Mouse (Mus musculus): Measurements from ENCODE around the gene Ccnj. TPM values are rescaled to one million over a fixed set of nuclear protein-coding genes. Genes with fewer than 3 reads are reported as not detected.

Gene Ccnj
- polyA plus RNA-seq (2016; fragmentation: Nextera tagmentation; extraction: Ambion mirVana), result 36.6 and 39.5 TPM in 2 replicates

GRCm38 (mm10) chr19:40830703-40831415 is at the start of gene Ccnj:
Ccnj (plus strand) TSS chr19:40831279.
- no peaks in the 10 kb centered on the region for H3K9me3 ChIP-seq
- H3K27ac ChIP-seq (replicated peaks), result peak within 1 kb of the TSS; percentile 96
- peak within 1 kb of the TSS; percentile 93 for H3K4me3 ChIP-seq
- 0 out of 2 replicates have a peak, but pooled peaks cover 5% of the 10 kb centered on the region for H3K27me3 ChIP-seq
- peak; percentile 99 for ATAC-seq (ENCODE audit: low FRiP score, low read depth)
- peaks cover 45% of the 10 kb centered on the region for H3K4me1 ChIP-seq
- H3K9ac ChIP-seq (replicated peaks), result peak within 1 kb of the TSS; percentile 98
- H3K4me2 ChIP-seq (replicated peaks), result peak within 1 kb of the TSS; percentile 90
- H3K36me3 ChIP-seq, result no peaks in the 10 kb centered on the region
- under 1% methylated on average over 63 of the region's 71 CpGs for WGBS

- Histone ChIP-seq H3K4me1 (no peaks in the 10 kb centered on the region), H3K4me2 (replicated peaks) (no peak overlapping the region), H3K9ac (replicated peaks) (no peak overlapping the region), H3K27ac (replicated peaks) (no peak overlapping the region), H3K9me3 (no peaks in the 10 kb centered on the region), H3K27me3 (no peaks in the 10 kb centered on the region), H3K4me3 (no peak overlapping the region), H3K36me3 (no peaks in the 10 kb centered on the region)
- WGBS, result 76% methylated on average over 15 of the region's 15 CpGs
- no peak for ATAC-seq (ENCODE audit: low FRiP score, low read depth)
These were observed 42.9 kb upstream of the Ccnj start for GRCm38 (mm10) chr19:40788004-40788714.

- no peaks in the 10 kb centered on the region for H3K36me3 ChIP-seq
- ATAC-seq (ENCODE audit: low FRiP score, low read depth), result no peak
- 81% methylated on average over 2 of the region's 2 CpGs for WGBS
These were observed 42.4 kb upstream of the Ccnj start for GRCm38 (mm10) chr19:40788715-40789084.

GRCm38 (mm10) chr19:40805176-40805737 is 25.8 kb upstream of the Ccnj start:
- Histone ChIP-seq H3K27ac (replicated peaks) (no peak overlapping the region), H3K27me3 (no peaks in the 10 kb centered on the region), H3K4me1 (no peaks in the 10 kb centered on the region), H3K4me2 (replicated peaks) (no peak overlapping the region), H3K9me3 (no peaks in the 10 kb centered on the region), H3K9ac (replicated peaks) (no peak overlapping the region), H3K36me3 (no peaks in the 10 kb centered on the region), H3K4me3 (no peak overlapping the region)
- WGBS, result 39% methylated on average over 7 of the region's 7 CpGs
- ATAC-seq (ENCODE audit: low FRiP score, low read depth), result no peak

More at GRCm38 (mm10) chr19:40788715-40789084, 42.4 kb upstream of the Ccnj start:
- Histone ChIP-seq H3K9me3 (no peaks in the 10 kb centered on the region), H3K9ac (replicated peaks) (no peak overlapping the region), H3K27me3 (no peaks in the 10 kb centered on the region), H3K27ac (replicated peaks) (no peak overlapping the region), H3K4me3 (no peak overlapping the region), H3K4me2 (replicated peaks) (no peak overlapping the region), H3K4me1 (no peaks in the 10 kb centered on the region)

GRCm38 (mm10) chr19:40809858-40810257 is 21.2 kb upstream of the Ccnj start:
- H3K36me3 ChIP-seq, result no peaks in the 10 kb centered on the region
- no peak overlapping the region for H3K9ac ChIP-seq (replicated peaks)
- WGBS, result 70% methylated on average over 7 of the region's 7 CpGs
- H3K4me1 ChIP-seq, result no peaks in the 10 kb centered on the region
- no peak overlapping the region for H3K4me3 ChIP-seq
- H3K27ac ChIP-seq (replicated peaks), result no peak overlapping the region
- no peaks in the 10 kb centered on the region for H3K27me3 ChIP-seq
- H3K4me2 ChIP-seq (replicated peaks), result no peak overlapping the region
- H3K9me3 ChIP-seq, result no peaks in the 10 kb centered on the region
- ATAC-seq (ENCODE audit: low FRiP score, low read depth), result no peak

DNA sequence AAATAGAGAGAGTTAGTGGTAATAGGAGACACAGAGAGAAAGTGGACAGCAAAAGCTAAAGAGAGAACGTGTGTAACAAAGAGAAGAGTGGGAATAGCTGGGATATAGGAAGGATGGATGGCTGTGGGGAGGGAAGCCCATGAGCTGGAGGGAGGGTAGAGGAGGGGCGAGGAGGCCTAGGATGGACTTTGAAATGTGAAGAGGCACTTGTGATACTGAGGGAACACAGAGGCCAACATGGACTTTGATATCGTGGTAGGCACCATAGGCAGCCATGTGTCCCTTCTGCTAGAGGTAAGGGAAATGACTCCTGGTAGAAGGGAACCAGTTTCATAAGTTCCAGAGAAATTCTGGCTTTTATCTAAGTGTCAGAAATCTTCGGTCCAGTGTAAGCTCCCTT is 19.2 kb upstream of the Ccnj start:
- Histone ChIP-seq H3K9me3 (no peaks in the 10 kb centered on the region), H3K4me1 (no peaks in the 10 kb centered on the region), H3K36me3 (no peaks in the 10 kb centered on the region), H3K27ac (replicated peaks) (no peak overlapping the region), H3K27me3 (no peaks in the 10 kb centered on the region), H3K4me3 (no peak overlapping the region), H3K9ac (replicated peaks) (no peak overlapping the region), H3K4me2 (replicated peaks) (no peak overlapping the region)
- ATAC-seq (ENCODE audit: low FRiP score, low read depth), result no peak
- 83% methylated on average over 4 of the region's 4 CpGs for WGBS

DNA sequence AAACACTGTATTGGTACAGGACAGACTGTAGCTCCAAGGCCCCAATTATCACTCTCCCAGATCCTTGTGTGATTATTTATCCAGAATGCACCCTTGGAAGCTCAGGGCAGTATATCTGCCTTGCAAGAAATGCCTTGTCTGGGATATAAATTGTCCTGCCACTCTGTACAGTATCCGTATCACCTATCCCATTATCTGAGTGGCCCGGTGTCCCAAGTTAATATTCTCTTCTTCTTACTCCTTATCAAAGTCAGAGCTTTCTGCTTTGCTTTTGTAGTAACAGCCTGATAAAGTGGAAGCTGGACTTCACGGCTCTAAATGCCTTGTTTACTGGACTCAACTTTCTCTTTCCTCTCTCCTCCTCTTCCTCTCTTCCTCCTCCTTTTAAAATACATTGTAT is 18.3 kb upstream of the Ccnj start:
- Histone ChIP-seq H3K4me1 (no peaks in the 10 kb centered on the region), H3K36me3 (no peaks in the 10 kb centered on the region), H3K4me3 (no peak overlapping the region), H3K27ac (replicated peaks) (no peak overlapping the region), H3K4me2 (replicated peaks) (no peak overlapping the region), H3K9ac (replicated peaks) (no peak overlapping the region), H3K27me3 (no peaks in the 10 kb centered on the region), H3K9me3 (no peaks in the 10 kb centered on the region)
- WGBS, result 81% methylated on average over 3 of the region's 3 CpGs
- ATAC-seq (ENCODE audit: low FRiP score, low read depth), result no peak

DNA sequence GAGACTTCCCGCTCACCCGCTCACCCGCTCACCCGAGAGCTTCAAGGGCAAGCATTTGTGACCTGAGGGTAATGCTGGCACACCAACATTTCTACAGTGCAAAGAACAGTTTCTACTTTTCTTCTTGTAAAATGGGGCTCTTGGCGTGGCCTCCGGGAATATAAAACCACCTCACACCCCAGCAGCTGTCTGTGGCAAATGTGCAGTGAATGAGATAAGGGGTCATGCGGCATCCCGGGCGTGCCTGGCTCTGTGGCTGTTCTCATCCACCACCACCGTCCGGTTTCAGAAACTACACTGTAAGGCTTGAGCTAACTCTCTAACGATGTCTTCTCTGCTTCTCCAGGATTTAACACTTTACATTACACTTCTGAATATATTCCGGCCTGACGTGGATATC is 17.7 kb upstream of the Ccnj start:
- no peak overlapping the region for H3K4me2 ChIP-seq (replicated peaks)
- no peak for ATAC-seq (ENCODE audit: low FRiP score, low read depth)
- H3K9ac ChIP-seq (replicated peaks), result no peak overlapping the region
- H3K36me3 ChIP-seq, result no peaks in the 10 kb centered on the region
- H3K27ac ChIP-seq (replicated peaks), result no peak overlapping the region
- H3K4me3 ChIP-seq, result no peak overlapping the region
- 91% methylated on average over 14 of the region's 14 CpGs for WGBS
- no peaks in the 10 kb centered on the region for H3K27me3 ChIP-seq
- no peaks in the 10 kb centered on the region for H3K9me3 ChIP-seq
- H3K4me1 ChIP-seq, result no peaks in the 10 kb centered on the region

DNA sequence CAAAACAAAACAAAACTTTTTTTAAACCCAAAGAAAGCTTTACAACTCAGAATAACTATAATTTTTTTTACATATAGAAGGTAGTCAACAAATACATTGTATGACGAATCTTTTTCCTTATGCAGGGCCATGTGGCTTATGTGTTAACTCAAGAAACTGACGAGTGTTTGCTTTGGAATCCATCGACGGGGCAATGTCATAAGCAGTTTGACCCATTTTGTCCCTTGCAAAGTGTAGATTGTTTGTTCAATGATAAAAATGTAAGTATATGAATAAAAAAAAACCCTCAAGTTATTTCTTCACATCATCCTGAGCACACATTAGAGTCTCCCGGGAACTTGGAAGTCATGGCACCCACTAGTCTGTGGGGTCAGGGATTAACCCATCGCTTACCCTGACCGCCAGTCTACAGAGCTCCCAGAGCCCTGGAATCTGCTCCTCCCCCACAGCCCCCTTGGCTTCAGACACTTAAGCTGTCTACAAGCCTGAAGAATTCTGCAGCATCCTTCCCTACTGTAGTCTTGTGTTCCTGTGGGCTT is 15.4 kb upstream of the Ccnj start:
- no peak overlapping the region for H3K9ac ChIP-seq (replicated peaks)
- no peak overlapping the region for H3K4me2 ChIP-seq (replicated peaks)
- no peaks in the 10 kb centered on the region for H3K27me3 ChIP-seq
- H3K9me3 ChIP-seq, result no peaks in the 10 kb centered on the region
- no peak for ATAC-seq (ENCODE audit: low FRiP score, low read depth)
- H3K36me3 ChIP-seq, result no peaks in the 10 kb centered on the region
- no peaks in the 10 kb centered on the region for H3K4me1 ChIP-seq
- H3K27ac ChIP-seq (replicated peaks), result no peak overlapping the region
- H3K4me3 ChIP-seq, result no peak overlapping the region
- WGBS, result 82% methylated on average over 7 of the region's 7 CpGs

DNA sequence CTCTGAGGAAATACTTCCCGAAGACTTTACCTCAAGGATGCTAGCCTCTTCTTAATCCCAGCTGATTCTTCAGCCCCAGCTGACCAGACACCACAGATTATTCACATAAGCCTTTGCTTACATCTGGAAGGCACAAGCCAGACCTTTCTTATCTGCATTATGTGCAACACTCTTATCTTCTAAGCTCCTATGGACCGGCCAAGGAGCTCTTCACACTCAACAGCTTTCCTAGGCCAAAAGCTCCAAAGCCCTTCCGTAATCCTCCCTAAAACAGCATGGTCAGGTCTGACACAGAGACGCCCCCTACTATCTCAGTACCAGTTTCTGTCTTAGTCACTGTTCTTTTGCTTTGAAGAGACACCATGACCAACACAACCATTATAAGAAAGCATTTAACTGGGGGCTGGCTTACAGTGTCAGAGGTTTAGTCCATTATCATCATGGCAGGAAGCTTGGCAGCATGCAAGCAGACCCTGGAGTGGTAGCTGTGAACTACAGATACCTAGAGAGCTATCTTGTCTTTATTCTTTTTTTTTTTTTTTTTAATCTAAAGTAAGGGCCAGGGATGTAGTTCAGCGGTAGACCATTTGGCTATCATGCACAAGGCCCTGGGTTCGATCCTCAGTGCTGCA is 13.1 kb upstream of the Ccnj start:
- no peaks in the 10 kb centered on the region for H3K36me3 ChIP-seq
- WGBS, result 89% methylated on average over 6 of the region's 6 CpGs
- H3K9ac ChIP-seq (replicated peaks), result no peak overlapping the region
- H3K4me1 ChIP-seq, result no peaks in the 10 kb centered on the region
- ATAC-seq (ENCODE audit: low FRiP score, low read depth), result no peak
- no peak overlapping the region for H3K27ac ChIP-seq (replicated peaks)
- no peak overlapping the region for H3K4me3 ChIP-seq
- H3K9me3 ChIP-seq, result no peaks in the 10 kb centered on the region
- H3K27me3 ChIP-seq, result no peaks in the 10 kb centered on the region
- H3K4me2 ChIP-seq (replicated peaks), result no peak overlapping the region

DNA sequence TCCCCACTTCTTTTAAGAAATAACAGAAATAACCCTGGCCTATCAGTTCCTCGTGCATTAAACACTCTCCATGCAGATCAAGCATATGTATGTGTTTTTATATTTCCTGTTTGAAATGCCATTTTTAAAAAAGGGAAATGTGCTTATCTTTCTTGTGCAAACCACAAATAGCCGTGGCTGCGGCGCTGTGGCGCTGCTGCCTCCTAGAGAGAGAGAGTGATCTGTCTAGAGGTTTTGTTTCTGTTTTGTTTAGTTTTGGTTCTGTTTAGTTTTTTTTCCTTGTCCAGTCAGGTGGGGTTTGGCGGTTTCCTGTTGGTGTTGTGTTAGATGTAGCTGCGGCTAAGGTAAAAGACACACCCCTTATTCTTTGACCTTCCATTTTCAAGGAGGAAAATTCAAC is 12.3 kb upstream of the Ccnj start:
- no peak overlapping the region for H3K4me2 ChIP-seq (replicated peaks)
- no peaks in the 10 kb centered on the region for H3K27me3 ChIP-seq
- no peak overlapping the region for H3K4me3 ChIP-seq
- ATAC-seq (ENCODE audit: low FRiP score, low read depth), result no peak
- no peaks in the 10 kb centered on the region for H3K9me3 ChIP-seq
- no peaks in the 10 kb centered on the region for H3K4me1 ChIP-seq
- H3K27ac ChIP-seq (replicated peaks), result no peak overlapping the region
- H3K9ac ChIP-seq (replicated peaks), result no peak overlapping the region
- no peaks in the 10 kb centered on the region for H3K36me3 ChIP-seq
- 86% methylated on average over 7 of the region's 7 CpGs for WGBS

GRCm38 (mm10) chr19:40821306-40821825 is 9.7 kb upstream of the Ccnj start:
- H3K27ac ChIP-seq (replicated peaks), result no peak overlapping the region
- 80% methylated on average over 4 of the region's 4 CpGs for WGBS
- no peaks in the 10 kb centered on the region for H3K27me3 ChIP-seq
- H3K4me3 ChIP-seq, result no peak overlapping the region
- H3K36me3 ChIP-seq, result no peaks in the 10 kb centered on the region
- no peak overlapping the region for H3K4me2 ChIP-seq (replicated peaks)
- no peaks in the 10 kb centered on the region for H3K9me3 ChIP-seq
- ATAC-seq (ENCODE audit: low FRiP score, low read depth), result no peak
- no peaks in the 10 kb centered on the region for H3K4me1 ChIP-seq
- H3K9ac ChIP-seq (replicated peaks), result no peak overlapping the region
